Mouse (Mus musculus): Measurements from ENCODE around the gene Zfp36. TPM values are rescaled to one million over a fixed set of nuclear protein-coding genes. Genes with fewer than 3 reads are reported as not detected.

Gene Zfp36
- polyA plus RNA-seq (2016; fragmentation: Nextera tagmentation; extraction: Ambion mirVana), result 4.9 and 5.4 TPM in 2 replicates

- no peaks in the 10 kb centered on the region for H3K9me3 ChIP-seq
- ATAC-seq (ENCODE audit: low FRiP score, low read depth), result no peak
- H3K27me3 ChIP-seq, result peaks cover 23% of the 10 kb centered on the region
- H3K9ac ChIP-seq (replicated peaks), result peak within 1 kb of the TSS; percentile 70
- H3K27ac ChIP-seq (replicated peaks), result peak within 1 kb of the TSS; percentile 68
- WGBS, result 58% methylated on average over 17 of the region's 17 CpGs
- peak within 1 kb of the TSS; percentile 74 for H3K4me2 ChIP-seq (replicated peaks)
- peaks cover 63% of the 10 kb centered on the region for H3K4me1 ChIP-seq
- H3K36me3 ChIP-seq, result peaks cover 3% of the 10 kb centered on the region; the same call in 1 of the 2 replicates
- H3K4me3 ChIP-seq, result peak within 1 kb of the TSS; percentile 52
Measured at GRCm38 (mm10) chr7:28380237-28381016, at the start of gene Zfp36. Zfp36 (minus strand) TSS chr7:28380253.

- Histone ChIP-seq H3K27me3 (no peaks in the 10 kb centered on the region), H3K9ac (replicated peaks) (no peak overlapping the region), H3K4me2 (replicated peaks) (no peak overlapping the region), H3K9me3 (no peaks in the 10 kb centered on the region), H3K4me3 (no peak overlapping the region), H3K4me1 (0 out of 2 replicates have a peak, but pooled peaks cover 2% of the 10 kb centered on the region), H3K36me3 (peaks cover 13% of the 10 kb centered on the region), H3K27ac (replicated peaks) (no peak overlapping the region)
- ATAC-seq (ENCODE audit: low FRiP score, low read depth), result no peak
Measured at GRCm38 (mm10) chr7:28427738-28428137, 47.7 kb upstream of the Zfp36 start.

- ATAC-seq (ENCODE audit: low FRiP score, low read depth), result no peak
- H3K36me3 ChIP-seq, result peaks cover 59% of the 10 kb centered on the region
- 100% methylated on average over 1 of the region's 1 CpGs for WGBS
Measured at GRCm38 (mm10) chr7:28423018-28423417, 43.0 kb upstream of the Zfp36 start.

DNA sequence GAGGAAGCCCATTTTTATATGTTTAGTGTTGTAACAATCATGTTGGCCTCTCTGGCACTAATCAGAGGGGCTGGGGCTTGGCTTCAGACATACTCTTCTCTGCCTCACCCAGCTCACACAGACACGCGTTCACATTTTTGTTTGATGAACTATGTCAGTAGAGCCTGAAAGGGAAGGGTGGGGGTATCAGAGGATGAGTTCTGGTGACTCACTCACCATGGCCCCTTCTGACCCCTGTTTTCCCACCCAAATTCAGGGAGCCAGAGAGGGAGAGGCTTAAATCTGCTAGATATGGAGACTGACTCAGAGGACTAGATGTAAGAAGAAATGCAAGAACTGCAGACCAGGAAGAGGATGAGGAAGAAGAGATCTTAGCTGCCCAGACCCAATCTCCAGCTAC is 39.4 kb upstream of the Zfp36 start:
- peaks cover 85% of the 10 kb centered on the region for H3K36me3 ChIP-seq
- H3K4me3 ChIP-seq, result no peak overlapping the region
- no peaks in the 10 kb centered on the region for H3K4me1 ChIP-seq
- H3K27ac ChIP-seq (replicated peaks), result no peak overlapping the region
- H3K9ac ChIP-seq (replicated peaks), result no peak overlapping the region
- no peak overlapping the region for H3K4me2 ChIP-seq (replicated peaks)
- no peaks in the 10 kb centered on the region for H3K27me3 ChIP-seq
- WGBS, result 98% methylated on average over 2 of the region's 2 CpGs
- no peak for ATAC-seq (ENCODE audit: low FRiP score, low read depth)
- no peaks in the 10 kb centered on the region for H3K9me3 ChIP-seq

More at GRCm38 (mm10) chr7:28423018-28423417, 43.0 kb upstream of the Zfp36 start:
- Histone ChIP-seq H3K9ac (replicated peaks) (no peak overlapping the region), H3K4me1 (no peaks in the 10 kb centered on the region), H3K27ac (replicated peaks) (no peak overlapping the region), H3K9me3 (no peaks in the 10 kb centered on the region), H3K27me3 (no peaks in the 10 kb centered on the region), H3K4me2 (replicated peaks) (no peak overlapping the region), H3K4me3 (no peak overlapping the region)

- 93% methylated on average over 8 of the region's 8 CpGs for WGBS
- no peaks in the 10 kb centered on the region for H3K4me1 ChIP-seq
- no peaks in the 10 kb centered on the region for H3K9me3 ChIP-seq
- no peak overlapping the region for H3K27ac ChIP-seq (replicated peaks)
- no peak overlapping the region for H3K4me2 ChIP-seq (replicated peaks)
- peaks cover 89% of the 10 kb centered on the region for H3K36me3 ChIP-seq
- no peak overlapping the region for H3K4me3 ChIP-seq
- H3K9ac ChIP-seq (replicated peaks), result no peak overlapping the region
- no peak for ATAC-seq (ENCODE audit: low FRiP score, low read depth)
- H3K27me3 ChIP-seq, result no peaks in the 10 kb centered on the region
Measured at GRCm38 (mm10) chr7:28418096-28418670, 38.1 kb upstream of the Zfp36 start.

DNA sequence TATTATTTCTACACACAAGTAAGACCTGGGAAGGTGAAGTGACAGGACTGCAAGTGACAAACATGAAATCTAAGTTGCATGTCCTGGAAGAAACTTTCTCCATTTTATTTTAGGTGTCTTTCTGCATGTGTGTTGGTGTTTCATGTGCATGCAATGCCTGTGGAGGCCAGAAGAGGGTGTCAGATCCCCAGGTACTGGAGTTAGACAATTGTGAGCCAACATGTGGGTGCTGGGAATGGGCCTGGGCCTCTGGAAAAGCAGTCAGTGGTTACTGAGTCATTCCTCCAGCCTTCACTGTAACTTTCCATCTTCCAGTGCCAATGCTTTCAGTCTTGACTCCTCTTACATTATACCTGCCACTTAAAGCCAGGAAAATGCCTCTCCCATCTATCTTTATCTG is 37.3 kb upstream of the Zfp36 start:
- H3K9ac ChIP-seq (replicated peaks), result no peak overlapping the region
- no peaks in the 10 kb centered on the region for H3K4me1 ChIP-seq
- no peak overlapping the region for H3K4me2 ChIP-seq (replicated peaks)
- H3K27ac ChIP-seq (replicated peaks), result no peak overlapping the region
- H3K4me3 ChIP-seq, result no peak overlapping the region
- no peaks in the 10 kb centered on the region for H3K27me3 ChIP-seq
- ATAC-seq (ENCODE audit: low FRiP score, low read depth), result no peak
- peaks cover 89% of the 10 kb centered on the region for H3K36me3 ChIP-seq
- H3K9me3 ChIP-seq, result no peaks in the 10 kb centered on the region

GRCm38 (mm10) chr7:28412826-28413225 is 32.8 kb upstream of the Zfp36 start:
- Histone ChIP-seq H3K4me2 (replicated peaks) (no peak overlapping the region), H3K9ac (replicated peaks) (no peak overlapping the region), H3K9me3 (no peaks in the 10 kb centered on the region), H3K4me3 (no peak overlapping the region), H3K27ac (replicated peaks) (no peak overlapping the region), H3K36me3 (peaks cover 87% of the 10 kb centered on the region), H3K4me1 (no peaks in the 10 kb centered on the region), H3K27me3 (no peaks in the 10 kb centered on the region)
- no peak for ATAC-seq (ENCODE audit: low FRiP score, low read depth)
- WGBS, result 90% methylated on average over 4 of the region's 4 CpGs

- no peak overlapping the region for H3K9ac ChIP-seq (replicated peaks)
- H3K4me2 ChIP-seq (replicated peaks), result no peak overlapping the region
- no peak overlapping the region for H3K27ac ChIP-seq (replicated peaks)
- WGBS, result 88% methylated on average over 3 of the region's 3 CpGs
- H3K9me3 ChIP-seq, result no peaks in the 10 kb centered on the region
- no peaks in the 10 kb centered on the region for H3K4me1 ChIP-seq
- peaks cover 93% of the 10 kb centered on the region for H3K36me3 ChIP-seq
- no peaks in the 10 kb centered on the region for H3K27me3 ChIP-seq
- no peak overlapping the region for H3K4me3 ChIP-seq
- ATAC-seq (ENCODE audit: low FRiP score, low read depth), result no peak
Measured at GRCm38 (mm10) chr7:28410841-28411475, 30.9 kb upstream of the Zfp36 start.

DNA sequence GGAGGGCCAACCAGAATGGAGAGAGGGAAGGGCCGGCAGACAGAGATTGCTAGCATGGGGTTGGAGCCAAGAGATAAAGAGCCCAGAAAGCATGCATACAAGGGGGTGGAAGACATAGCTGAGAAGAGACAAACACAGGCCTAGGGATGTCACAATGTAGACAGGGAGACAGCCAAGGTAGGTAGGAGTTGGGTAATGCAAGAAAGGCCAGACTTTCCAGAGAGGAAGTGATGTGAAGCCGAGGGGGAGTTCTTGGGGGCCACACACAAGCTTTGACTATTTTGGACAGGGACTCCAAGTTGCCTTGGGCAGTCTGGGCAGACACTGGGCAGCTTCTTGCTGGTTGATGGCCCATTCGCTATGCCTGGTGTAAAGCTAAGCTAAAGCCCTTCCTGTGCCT is 21.9 kb upstream of the Zfp36 start:
- H3K4me1 ChIP-seq, result no peaks in the 10 kb centered on the region
- ATAC-seq (ENCODE audit: low FRiP score, low read depth), result no peak
- no peaks in the 10 kb centered on the region for H3K27me3 ChIP-seq
- WGBS, result 83% methylated on average over 3 of the region's 3 CpGs
- H3K9ac ChIP-seq (replicated peaks), result no peak overlapping the region
- H3K4me2 ChIP-seq (replicated peaks), result no peak overlapping the region
- no peaks in the 10 kb centered on the region for H3K9me3 ChIP-seq
- H3K4me3 ChIP-seq, result no peak overlapping the region
- no peak overlapping the region for H3K27ac ChIP-seq (replicated peaks)
- H3K36me3 ChIP-seq, result peaks cover 91% of the 10 kb centered on the region

- no peaks in the 10 kb centered on the region for H3K9me3 ChIP-seq
- H3K4me1 ChIP-seq, result no peaks in the 10 kb centered on the region
- peaks cover 91% of the 10 kb centered on the region for H3K36me3 ChIP-seq
- H3K9ac ChIP-seq (replicated peaks), result no peak overlapping the region
- no peak overlapping the region for H3K27ac ChIP-seq (replicated peaks)
- no peaks in the 10 kb centered on the region for H3K27me3 ChIP-seq
- WGBS, result 90% methylated on average over 1 of the region's 1 CpGs
- no peak for ATAC-seq (ENCODE audit: low FRiP score, low read depth)
- no peak overlapping the region for H3K4me3 ChIP-seq
- H3K4me2 ChIP-seq (replicated peaks), result no peak overlapping the region
Measured at GRCm38 (mm10) chr7:28401030-28401429, 21.0 kb upstream of the Zfp36 start.

DNA sequence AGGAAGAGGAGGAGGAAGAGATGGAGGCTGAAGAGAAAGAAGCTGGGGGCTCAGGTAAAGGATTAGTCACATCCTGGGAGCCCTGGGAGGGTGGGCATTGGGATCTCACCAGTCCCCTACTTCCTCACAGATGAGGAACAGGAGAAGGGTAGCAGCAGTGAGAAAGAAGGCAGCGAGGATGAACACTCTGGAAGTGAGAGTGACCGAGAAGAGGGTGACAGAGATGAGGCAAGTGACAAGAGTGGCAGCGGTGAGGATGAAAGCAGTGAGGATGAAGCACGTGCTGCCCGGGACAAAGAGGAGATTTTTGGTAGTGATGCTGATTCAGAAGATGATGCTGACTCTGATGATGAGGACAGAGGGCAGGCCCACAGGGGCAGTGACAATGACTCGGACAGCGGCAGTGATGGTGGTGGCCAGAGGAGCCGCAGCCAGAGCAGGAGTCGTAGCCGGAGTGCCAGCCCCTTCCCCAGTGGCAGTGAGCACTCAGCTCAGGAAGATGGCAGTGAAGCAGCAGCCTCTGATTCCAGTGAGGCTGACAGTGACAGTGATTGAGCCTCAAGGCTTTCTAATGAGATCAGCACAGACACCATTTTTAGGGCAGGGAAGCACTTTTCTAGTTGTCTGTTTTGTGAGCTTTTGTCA is 18.8 kb upstream of the Zfp36 start:
- Histone ChIP-seq H3K4me2 (replicated peaks) (no peak overlapping the region), H3K9ac (replicated peaks) (no peak overlapping the region), H3K4me1 (peaks cover 2% of the 10 kb centered on the region)

DNA sequence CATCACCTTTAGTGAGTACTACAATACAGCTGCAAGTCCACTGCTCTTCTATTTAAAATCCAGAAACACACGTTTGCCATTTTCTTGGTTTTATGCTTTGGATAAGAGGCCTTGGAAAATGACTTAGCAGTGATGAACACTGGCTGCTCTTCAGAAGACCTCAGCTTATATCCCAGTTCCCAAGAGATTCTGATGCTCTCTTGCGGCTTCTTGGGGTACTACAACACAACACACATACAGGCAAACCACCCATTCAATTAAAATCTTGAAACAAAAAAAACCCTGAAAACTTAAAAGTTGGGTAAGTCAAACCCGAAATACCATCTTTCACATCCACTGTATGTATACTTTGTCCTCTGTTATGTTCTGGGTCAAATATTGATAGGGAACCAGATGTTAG is 17.9 kb upstream of the Zfp36 start:
- Histone ChIP-seq H3K27me3 (no peaks in the 10 kb centered on the region), H3K4me1 (peaks cover 8% of the 10 kb centered on the region), H3K4me2 (replicated peaks) (no peak overlapping the region), H3K9ac (replicated peaks) (no peak overlapping the region), H3K9me3 (no peaks in the 10 kb centered on the region), H3K36me3 (peaks cover 75% of the 10 kb centered on the region), H3K27ac (replicated peaks) (no peak overlapping the region), H3K4me3 (no peak overlapping the region)
- WGBS, result 66% methylated on average over 3 of the region's 3 CpGs
- ATAC-seq (ENCODE audit: low FRiP score, low read depth), result no peak

More for the DNA sequence above, 18.8 kb upstream of the Zfp36 start:
- H3K27ac ChIP-seq (replicated peaks), result no peak overlapping the region
- no peaks in the 10 kb centered on the region for H3K9me3 ChIP-seq
- H3K4me3 ChIP-seq, result no peak overlapping the region
- ATAC-seq (ENCODE audit: low FRiP score, low read depth), result no peak
- 91% methylated on average over 10 of the region's 10 CpGs for WGBS
- H3K36me3 ChIP-seq, result peaks cover 83% of the 10 kb centered on the region
- H3K27me3 ChIP-seq, result no peaks in the 10 kb centered on the region

Data from midbrain, embryonic 12.5 days (tissue).